Mouse (Mus musculus): ENCODE measurements at regions not wholly inside any gene's neighbourhood (a gene's known extent, or its start where the extent isn't known, plus 50 kb on each side); places are given as distances from the start of the nearest gene placed in this dataset.

- H3K27ac ChIP-seq (ENCODE audit: control insufficient read depth, low read depth, low read length): no peak overlapping the region
- peaks cover 5 to 9% of the 10 kb centered on the region in 2 experiments for H3K27me3 ChIP-seq (ENCODE audit: control insufficient read depth in 1 of 2, insufficient read depth in 2 of 2, low read length in 2 of 2)
- H3K9me3 ChIP-seq (replicated peaks; ENCODE audit: insufficient read depth, low read length): no peaks in the 10 kb centered on the region
- H3K9ac ChIP-seq (ENCODE audit: control insufficient read depth, low read depth, low read length, poor library complexity, severe bottlenecking): no peak overlapping the region
- no peak for TF ChIP-seq ZMIZ1 (IDR thresholded peaks at IDR 0.05; ENCODE audit: low read depth, low read length)
- no peak for TF ChIP-seq NRF1 (IDR thresholded peaks at IDR 0.05; ENCODE audit: insufficient read depth, low read depth, low read length, poor library complexity, severe bottlenecking)
- no peak for TF ChIP-seq MEF2A (IDR thresholded peaks at IDR 0.05; ENCODE audit: extremely low read depth, insufficient replicate concordance, low read depth, low read length, poor library complexity, severe bottlenecking)
- TF ChIP-seq CHD2 (IDR thresholded peaks at IDR 0.05; ENCODE audit: low read length): no peak
- TF ChIP-seq GABPA (IDR thresholded peaks at IDR 0.05; ENCODE audit: low read depth, low read length): no peak
- TF ChIP-seq USF2 (IDR thresholded peaks at IDR 0.05; ENCODE audit: borderline replicate concordance in 1 of 2, insufficient read depth in 1 of 2, low read depth in 1 of 2, low read length in 2 of 2): no peak
- TF ChIP-seq RCOR1 (IDR thresholded peaks at IDR 0.05; ENCODE audit: low read depth, low read length): no peak
- TF ChIP-seq ZNF384 (IDR thresholded peaks at IDR 0.05; ENCODE audit: low read depth, low read length): no peak
- no peak for TF ChIP-seq CHD1 (IDR thresholded peaks at IDR 0.05; ENCODE audit: low read depth, low read length)
- TF ChIP-seq ELF1 (IDR thresholded peaks at IDR 0.05; ENCODE audit: low read depth, low read length): no peak
- no peak for TF ChIP-seq CTCF (IDR thresholded peaks at IDR 0.05 in 2 of 3, conservative IDR thresholded peaks at IDR 0.05 in 1 of 3; ENCODE audit: control insufficient read depth in 1 of 3, insufficient read depth in 1 of 3, low read depth in 2 of 3, low read length in 3 of 3, poor library complexity in 1 of 3, severe bottlenecking in 1 of 3)
- TF ChIP-seq POLR2A (IDR thresholded peaks at IDR 0.05; ENCODE audit: control insufficient read depth in 1 of 2, insufficient read depth in 1 of 2, low read depth in 1 of 2, low read length in 2 of 2, poor library complexity in 1 of 2): no peak
- no peak for TF ChIP-seq RAD21 (IDR thresholded peaks at IDR 0.05; ENCODE audit: low read depth, low read length)
- TF ChIP-seq MAFK (IDR thresholded peaks at IDR 0.05; ENCODE audit: borderline replicate concordance, low read depth, low read length): no peak
- no peak for TF ChIP-seq POLR2AphosphoS5 (IDR thresholded peaks at IDR 0.05; ENCODE audit: borderline replicate concordance, low read depth, low read length)
- no peak for TF ChIP-seq NELFE (IDR thresholded peaks at IDR 0.05; ENCODE audit: low read depth, low read length)
- H3K4me3 ChIP-seq (ENCODE audit: control insufficient read depth in 1 of 2, insufficient read depth in 1 of 2, low read depth in 2 of 2, low read length in 2 of 2): no peak overlapping the region
- H3K36me3 ChIP-seq (ENCODE audit: control insufficient read depth in 1 of 2, insufficient read depth in 2 of 2, low read length in 2 of 2): peaks cover 0 to 3% of the 10 kb centered on the region in 2 experiments; a peak in 1 of 4 replicates
- peaks cover 7% of the 10 kb centered on the region for H3K79me2 ChIP-seq (ENCODE audit: control insufficient read depth, insufficient read depth, low read length, poor library complexity)
- no peaks in the 10 kb centered on the region for H3K4me1 ChIP-seq (ENCODE audit: control insufficient read depth in 1 of 2, insufficient read depth in 2 of 2, low read length in 2 of 2)
- no peak for DNase-seq (ENCODE audit: low read depth, low spot score)
These were observed 150.6 kb upstream of the Smim15 start for GRCm38 (mm10) chr13:107893581-107894183.

GRCm38 (mm10) chr13:107893081-107893480, 151.2 kb upstream of the Smim15 start:
- H3K4me1 ChIP-seq (ENCODE audit: control insufficient read depth in 1 of 2, insufficient read depth in 2 of 2, low read length in 2 of 2): no peaks in the 10 kb centered on the region; a peak in 1 of 4 replicates

More at GRCm38 (mm10) chr13:107893081-107893480, 151.2 kb upstream of the Smim15 start:
- TF ChIP-seq POLR2A (IDR thresholded peaks at IDR 0.05; ENCODE audit: control insufficient read depth in 1 of 2, insufficient read depth in 1 of 2, low read depth in 1 of 2, low read length in 2 of 2, poor library complexity in 1 of 2) (no peak), USF1 (IDR thresholded peaks at IDR 0.05; ENCODE audit: low read depth, low read length) (no peak), ELF1 (IDR thresholded peaks at IDR 0.05; ENCODE audit: low read depth, low read length) (no peak)
- Histone ChIP-seq H3K9me3 (replicated peaks; ENCODE audit: insufficient read depth, low read length) (no peaks in the 10 kb centered on the region), H3K36me3 (ENCODE audit: control insufficient read depth in 1 of 2, insufficient read depth in 2 of 2, low read length in 2 of 2) (peaks cover 0 to 6% of the 10 kb centered on the region in 2 experiments; a peak in 2 of 4 replicates), H3K4me3 (ENCODE audit: control insufficient read depth in 1 of 2, insufficient read depth in 1 of 2, low read depth in 2 of 2, low read length in 2 of 2) (no peak overlapping the region), H3K27ac (ENCODE audit: control insufficient read depth, low read depth, low read length) (no peak overlapping the region), H3K9ac (ENCODE audit: control insufficient read depth, low read depth, low read length, poor library complexity, severe bottlenecking) (no peak overlapping the region), H3K79me2 (ENCODE audit: control insufficient read depth, insufficient read depth, low read length, poor library complexity) (peaks cover 11% of the 10 kb centered on the region), H3K27me3 (ENCODE audit: control insufficient read depth in 1 of 2, insufficient read depth in 2 of 2, low read length in 2 of 2) (peaks cover 4 to 12% of the 10 kb centered on the region in 2 experiments)
- no peak for DNase-seq (ENCODE audit: low read depth, low spot score)
